Mouse (Mus musculus): Measurements from ENCODE around the gene Tmem199. TPM values are rescaled to one million over a fixed set of nuclear protein-coding genes. Genes with fewer than 3 reads are reported as not detected.

Gene Tmem199
- polyA plus RNA-seq, 1 experiment from 2014 or later = 95.5 TPM

GRCm38 (mm10) chr11:78471326-78472103 is 40.5 kb downstream of the Tmem199 start:
- Histone ChIP-seq H3K4me3 (ENCODE audit: low read length) (no peak overlapping the region), H3K27me3 (replicated peaks; ENCODE audit: control insufficient read depth, insufficient read depth, low read length) (no peaks in the 10 kb centered on the region), H3K27ac (ENCODE audit: low read depth, low read length) (no peak overlapping the region), H3K9ac (ENCODE audit: low read depth, low read length) (no peak overlapping the region), H3K4me2 (ENCODE audit: low read length) (no peak overlapping the region), H3K36me3 (ENCODE audit: control insufficient read depth, insufficient read depth, low read length) (peaks cover 6% of the 10 kb centered on the region), H3K4me1 (ENCODE audit: control insufficient read depth, insufficient read depth, low read depth, low read length) (peaks cover 4% of the 10 kb centered on the region), H3K9me3 (ENCODE audit: control insufficient read depth, low read length) (no peaks in the 10 kb centered on the region)
- 92% methylated on average over 10 of the region's 10 CpGs for WGBS
- ATAC-seq = no peak

DNA sequence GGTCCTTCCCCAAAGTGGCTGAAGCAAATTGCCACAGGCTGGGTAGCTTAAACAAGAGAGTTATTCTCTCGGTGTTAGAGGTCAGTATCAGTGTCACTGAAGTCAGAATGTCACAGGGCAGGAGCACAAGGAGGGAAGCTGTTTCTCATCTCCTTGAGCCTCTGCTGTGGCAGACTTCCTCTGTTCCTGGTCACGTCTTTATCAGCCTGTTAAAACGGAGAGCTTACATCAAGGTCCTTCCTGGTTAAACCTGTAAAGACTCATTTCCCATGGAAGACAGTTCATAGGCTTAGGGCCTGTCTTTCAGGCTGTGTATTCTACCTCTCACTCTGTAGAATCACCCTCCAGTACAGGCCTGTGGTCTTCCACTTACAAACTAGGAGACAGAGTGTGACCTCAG is 44.0 kb downstream of the Tmem199 start:
- H3K4me3 ChIP-seq (ENCODE audit: low read length) = no peak overlapping the region
- peaks cover 16% of the 10 kb centered on the region for H3K4me1 ChIP-seq (ENCODE audit: control insufficient read depth, insufficient read depth, low read depth, low read length)
- no peak overlapping the region for H3K4me2 ChIP-seq (ENCODE audit: low read length)
- no peaks in the 10 kb centered on the region; the same call in 1 of the 2 replicates for H3K36me3 ChIP-seq (ENCODE audit: control insufficient read depth, insufficient read depth, low read length)
- 76% methylated on average over 3 of the region's 3 CpGs for WGBS
- H3K27me3 ChIP-seq (replicated peaks; ENCODE audit: control insufficient read depth, insufficient read depth, low read length) = no peaks in the 10 kb centered on the region
- no peaks in the 10 kb centered on the region for H3K9me3 ChIP-seq (ENCODE audit: control insufficient read depth, low read length)
- no peak overlapping the region for H3K27ac ChIP-seq (ENCODE audit: low read depth, low read length)
- no peak for ATAC-seq
- no peak overlapping the region for H3K9ac ChIP-seq (ENCODE audit: low read depth, low read length)

- Histone ChIP-seq H3K27me3 (replicated peaks; ENCODE audit: control insufficient read depth, insufficient read depth, low read length) (no peaks in the 10 kb centered on the region), H3K9me3 (ENCODE audit: control insufficient read depth, low read length) (no peaks in the 10 kb centered on the region), H3K27ac (ENCODE audit: low read depth, low read length) (no peak overlapping the region), H3K9ac (ENCODE audit: low read depth, low read length) (no peak overlapping the region), H3K36me3 (ENCODE audit: control insufficient read depth, insufficient read depth, low read length) (no peaks in the 10 kb centered on the region; the same call in 1 of the 2 replicates), H3K4me2 (ENCODE audit: low read length) (no peak overlapping the region), H3K4me1 (ENCODE audit: control insufficient read depth, insufficient read depth, low read depth, low read length) (peaks cover 16% of the 10 kb centered on the region), H3K4me3 (ENCODE audit: low read length) (no peak overlapping the region)
- WGBS = 83% methylated on average over 7 of the region's 7 CpGs
- no peak for ATAC-seq
These were observed 44.5 kb downstream of the Tmem199 start for GRCm38 (mm10) chr11:78467515-78467914.

DNA sequence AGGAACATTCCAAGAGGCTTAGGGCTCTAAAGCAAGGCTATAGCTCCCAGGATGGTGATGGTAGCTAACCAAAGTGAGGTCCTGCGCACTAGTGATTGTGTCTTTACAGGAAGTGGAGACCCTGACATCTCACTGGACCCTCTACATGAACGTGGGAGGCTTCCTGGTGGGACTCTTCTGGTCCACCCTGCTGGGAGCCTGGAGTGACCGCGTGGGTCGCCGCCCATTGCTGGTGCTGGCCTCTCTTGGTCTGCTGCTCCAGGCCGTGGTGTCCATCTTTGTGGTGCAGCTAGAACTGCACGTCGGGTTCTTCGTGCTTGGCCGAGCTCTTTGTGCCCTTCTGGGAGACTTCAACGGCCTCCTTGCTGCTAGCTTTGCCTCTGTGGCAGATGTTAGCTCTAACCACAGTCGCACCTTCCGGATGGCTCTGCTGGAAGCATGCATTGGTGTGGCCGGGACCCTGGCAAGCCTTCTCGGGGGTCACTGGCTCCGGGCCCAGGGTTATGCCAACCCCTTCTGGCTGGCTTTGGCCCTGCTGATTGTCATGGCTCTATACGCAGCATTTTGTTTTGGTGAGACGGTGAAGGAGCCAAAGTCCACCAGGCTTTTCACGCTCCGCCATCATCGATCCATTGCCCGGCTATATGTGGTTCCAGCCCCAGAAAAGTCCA is 45.6 kb downstream of the Tmem199 start:
- H3K27ac ChIP-seq (ENCODE audit: low read depth, low read length) = peak overlapping the region; percentile 89
- H3K4me1 ChIP-seq (ENCODE audit: control insufficient read depth, insufficient read depth, low read depth, low read length) = peaks cover 16% of the 10 kb centered on the region
- no peaks in the 10 kb centered on the region for H3K27me3 ChIP-seq (replicated peaks; ENCODE audit: control insufficient read depth, insufficient read depth, low read length)
- H3K9ac ChIP-seq (ENCODE audit: low read depth, low read length) = peak overlapping the region; percentile 87
- peak overlapping the region; percentile 86 for H3K4me2 ChIP-seq (ENCODE audit: low read length)
- H3K9me3 ChIP-seq (ENCODE audit: control insufficient read depth, low read length) = no peaks in the 10 kb centered on the region
- 49% methylated on average over 23 of the region's 23 CpGs for WGBS
- peak overlapping the region; percentile 74 for H3K4me3 ChIP-seq (ENCODE audit: low read length)
- H3K36me3 ChIP-seq (ENCODE audit: control insufficient read depth, insufficient read depth, low read length) = no peaks in the 10 kb centered on the region
- ATAC-seq = peak; percentile 34; the same call in 1 of the 2 replicates

GRCm38 (mm10) chr11:78465568-78466180 is 46.3 kb downstream of the Tmem199 start, which contains the start of gene Slc46a1:
TSS of gene Slc46a1 (plus strand) at chr11:78465697.
- peak within 1 kb of the TSS; percentile 74 for H3K4me3 ChIP-seq (ENCODE audit: low read length)
- peak within 1 kb of the TSS; percentile 87 for H3K9ac ChIP-seq (ENCODE audit: low read depth, low read length)
- ATAC-seq = peak; percentile 91
- WGBS = under 1% methylated on average over 41 of the region's 41 CpGs
- H3K36me3 ChIP-seq (ENCODE audit: control insufficient read depth, insufficient read depth, low read length) = no peaks in the 10 kb centered on the region
- H3K27me3 ChIP-seq (replicated peaks; ENCODE audit: control insufficient read depth, insufficient read depth, low read length) = no peaks in the 10 kb centered on the region
- peak within 1 kb of the TSS; percentile 86 for H3K4me2 ChIP-seq (ENCODE audit: low read length)
- H3K9me3 ChIP-seq (ENCODE audit: control insufficient read depth, low read length) = no peaks in the 10 kb centered on the region
- peaks cover 16% of the 10 kb centered on the region for H3K4me1 ChIP-seq (ENCODE audit: control insufficient read depth, insufficient read depth, low read depth, low read length)
- peak within 1 kb of the TSS; percentile 89 for H3K27ac ChIP-seq (ENCODE audit: low read depth, low read length)

DNA sequence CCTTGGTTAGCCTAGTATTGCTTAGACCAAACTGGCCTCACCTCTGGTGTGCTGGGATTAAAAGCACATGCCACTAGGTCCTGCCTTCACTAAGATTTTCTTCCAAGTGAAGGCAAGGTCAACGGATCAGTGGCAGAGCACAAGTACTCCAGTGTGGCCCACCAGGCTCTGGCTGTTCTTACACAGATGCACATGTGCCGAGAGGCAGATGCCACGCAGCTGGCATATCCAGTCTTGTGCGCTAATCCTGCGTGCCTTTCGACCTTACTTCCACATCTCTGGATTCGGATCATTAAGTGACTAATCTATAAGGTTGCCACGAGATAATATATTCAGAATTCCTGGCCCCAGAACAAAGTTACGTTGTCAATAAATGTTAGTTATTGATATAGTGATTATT is 46.9 kb downstream of the Tmem199 start:
- 19% methylated on average over 9 of the region's 9 CpGs for WGBS
- peak overlapping the region; percentile 86 for H3K4me2 ChIP-seq (ENCODE audit: low read length)
- no peak for ATAC-seq

DNA sequence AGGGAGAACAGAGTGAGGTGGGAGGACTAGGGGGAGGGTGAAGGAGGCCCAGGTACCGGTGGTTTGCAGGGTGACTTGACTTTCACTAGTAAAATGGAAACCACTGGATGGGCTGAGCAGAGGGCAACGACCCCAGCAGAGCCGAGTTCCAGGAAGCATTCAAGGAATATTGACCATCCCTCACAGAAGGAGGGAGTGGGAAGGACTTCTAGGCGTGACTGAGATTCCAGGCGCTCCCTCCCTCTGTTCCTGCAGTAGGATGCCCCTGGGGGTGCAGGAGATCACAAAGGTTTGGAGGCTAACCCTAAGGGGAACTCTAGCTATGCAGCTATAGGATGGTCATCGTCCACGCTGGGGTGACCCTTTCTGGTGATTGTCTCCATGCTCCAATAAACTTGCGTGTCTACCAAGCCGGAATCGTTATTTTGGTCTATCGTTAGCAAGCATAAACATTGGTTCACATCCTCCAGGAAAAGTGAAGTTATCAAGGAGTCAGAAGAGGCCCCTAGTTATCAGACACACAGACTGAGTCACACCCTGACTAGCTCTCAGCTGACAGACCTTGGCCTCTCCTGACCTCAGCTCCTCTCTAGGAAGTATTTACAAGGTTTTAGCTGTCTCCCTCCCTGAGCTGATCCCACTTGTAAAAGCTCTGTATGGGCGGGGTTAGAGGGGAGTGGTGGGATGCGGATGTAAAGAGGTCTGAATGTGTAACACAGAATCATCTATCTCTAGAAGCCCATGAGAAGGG is 48.5 kb downstream of the Tmem199 start:
- Histone ChIP-seq H3K4me1 (ENCODE audit: control insufficient read depth, insufficient read depth, low read depth, low read length) (peaks cover 16% of the 10 kb centered on the region), H3K9me3 (ENCODE audit: control insufficient read depth, low read length) (no peaks in the 10 kb centered on the region), H3K4me3 (ENCODE audit: low read length) (no peak overlapping the region), H3K27ac (ENCODE audit: low read depth, low read length) (no peak overlapping the region), H3K36me3 (ENCODE audit: control insufficient read depth, insufficient read depth, low read length) (no peaks in the 10 kb centered on the region), H3K27me3 (replicated peaks; ENCODE audit: control insufficient read depth, insufficient read depth, low read length) (no peaks in the 10 kb centered on the region), H3K9ac (ENCODE audit: low read depth, low read length) (no peak overlapping the region), H3K4me2 (ENCODE audit: low read length) (no peak overlapping the region)
- no peak for ATAC-seq
- WGBS = 75% methylated on average over 13 of the region's 13 CpGs

More for the DNA sequence above, 46.9 kb downstream of the Tmem199 start:
- peak overlapping the region; percentile 87 for H3K9ac ChIP-seq (ENCODE audit: low read depth, low read length)
- H3K36me3 ChIP-seq (ENCODE audit: control insufficient read depth, insufficient read depth, low read length) = no peaks in the 10 kb centered on the region
- H3K9me3 ChIP-seq (ENCODE audit: control insufficient read depth, low read length) = no peaks in the 10 kb centered on the region
- H3K27me3 ChIP-seq (replicated peaks; ENCODE audit: control insufficient read depth, insufficient read depth, low read length) = no peaks in the 10 kb centered on the region
- peaks cover 16% of the 10 kb centered on the region for H3K4me1 ChIP-seq (ENCODE audit: control insufficient read depth, insufficient read depth, low read depth, low read length)
- no peak overlapping the region; the same call in 1 of the 2 replicates for H3K27ac ChIP-seq (ENCODE audit: low read depth, low read length)
- peak overlapping the region; percentile 74 for H3K4me3 ChIP-seq (ENCODE audit: low read length)

- ATAC-seq = no peak
- no peaks in the 10 kb centered on the region for H3K9me3 ChIP-seq (ENCODE audit: control insufficient read depth, low read length)
- H3K4me1 ChIP-seq (ENCODE audit: control insufficient read depth, insufficient read depth, low read depth, low read length) = peaks cover 16% of the 10 kb centered on the region
- H3K27me3 ChIP-seq (replicated peaks; ENCODE audit: control insufficient read depth, insufficient read depth, low read length) = no peaks in the 10 kb centered on the region
- H3K4me3 ChIP-seq (ENCODE audit: low read length) = no peak overlapping the region
- no peak overlapping the region for H3K4me2 ChIP-seq (ENCODE audit: low read length)
- no peak overlapping the region for H3K9ac ChIP-seq (ENCODE audit: low read depth, low read length)
- no peak overlapping the region for H3K27ac ChIP-seq (ENCODE audit: low read depth, low read length)
- 86% methylated on average over 5 of the region's 5 CpGs for WGBS
- H3K36me3 ChIP-seq (ENCODE audit: control insufficient read depth, insufficient read depth, low read length) = no peaks in the 10 kb centered on the region
These were observed 49.3 kb downstream of the Tmem199 start for GRCm38 (mm10) chr11:78462669-78463068.

Measured in hindbrain, embryonic 16.5 days (tissue).